Mouse (Mus musculus) forebrain, embryonic 10.5 days (tissue): ENCODE data around the gene Fam189a1. TPM values are rescaled to one million over a fixed set of nuclear protein-coding genes. Genes with fewer than 3 reads are reported as not detected.

Experiments used
- DNase-seq: peaks from one replicate; pipeline ENCODE4 v3.0.0-alpha.2; 2017; ENCODE audit warnings: low spot score; ENCODE audit errors: extremely low spot score
- H3K27ac ChIP-seq: fragments of 300-500 bp; sonication (generic); 2 replicates; pipeline ENCODE4 v1.5.1; 2016; ENCODE audit warnings: mild to moderate bottlenecking
- H3K27me3 ChIP-seq: fragments of 300-500 bp; sonication (generic); 2 replicates; pipeline ENCODE4 v1.6.1; 2016; ENCODE audit warnings: mild to moderate bottlenecking; ENCODE audit not compliant: poor library complexity, severe bottlenecking
- H3K36me3 ChIP-seq: fragments of 300-500 bp; sonication (generic); replicated peaks from 2 replicates; pipeline ENCODE4 v1.6.1; 2016; ENCODE audit warnings: mild to moderate bottlenecking, moderate library complexity
- H3K4me1 ChIP-seq: fragments of 300-500 bp; sonication (generic); 2 replicates; pipeline ENCODE4 v1.6.1; 2016
- H3K4me3 ChIP-seq: fragments of 300-500 bp; sonication (generic); 2 replicates; pipeline ENCODE4 v1.5.1; 2016; ENCODE audit warnings: mild to moderate bottlenecking, moderate library complexity
- H3K9me3 ChIP-seq: fragments of 300-500 bp; sonication (generic); 2 replicates; pipeline ENCODE4 v1.6.1; 2016; ENCODE audit warnings: mild to moderate bottlenecking, moderate library complexity
- WGBS: fragments of 180-500 bp; shearing (Covaris S2); methylation state at CpG from one replicate; pipeline ENCODE4 v1.1.7; 2016; 5-methylcytosine and 5-hydroxymethylcytosine counted together
- polyA plus RNA-seq: library from polyadenylated mRNA; unstranded; fragments of >200 nt; fragmentation: Nextera tagmentation; extraction: Ambion mirVana; gene quantifications from 2 replicates; pipeline ENCODE4 v1.2.1, GENCODE M21; 2016

The Fam189a1 gene
- polyA plus RNA-seq, 1 experiment from 2014 or later: 1.0 TPM

DNA sequence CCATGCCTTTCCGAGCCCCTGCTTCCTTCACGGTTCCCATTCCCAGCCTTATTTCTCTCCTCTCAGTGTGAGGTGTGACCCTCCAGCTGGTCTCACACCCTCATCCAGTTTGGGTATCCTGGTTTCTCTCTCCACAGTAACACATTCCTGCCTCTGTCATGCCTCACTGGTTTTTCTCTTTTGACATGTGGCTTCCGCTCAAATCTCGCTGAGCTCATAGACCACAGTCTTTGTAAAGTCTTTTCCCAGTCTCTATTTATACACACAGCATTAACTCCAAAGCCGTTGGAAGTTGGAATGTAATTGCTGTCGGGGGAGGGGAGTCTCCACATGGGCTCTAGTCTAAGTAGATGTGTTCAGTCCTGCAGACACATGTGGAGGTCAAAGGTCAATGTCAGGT lies 145.2 kb downstream of the Fam189a1 start:
- peak; percentile 20 for DNase-seq
- Histone ChIP-seq H3K27ac (no peak overlapping the region), H3K36me3 (no peaks in the 10 kb centered on the region), H3K27me3 (no peaks in the 10 kb centered on the region), H3K4me1 (peaks cover 13% of the 10 kb centered on the region), H3K9me3 (no peaks in the 10 kb centered on the region), H3K4me3 (no peak overlapping the region)
- WGBS: 46% methylated on average over 6 of the region's 6 CpGs

DNA sequence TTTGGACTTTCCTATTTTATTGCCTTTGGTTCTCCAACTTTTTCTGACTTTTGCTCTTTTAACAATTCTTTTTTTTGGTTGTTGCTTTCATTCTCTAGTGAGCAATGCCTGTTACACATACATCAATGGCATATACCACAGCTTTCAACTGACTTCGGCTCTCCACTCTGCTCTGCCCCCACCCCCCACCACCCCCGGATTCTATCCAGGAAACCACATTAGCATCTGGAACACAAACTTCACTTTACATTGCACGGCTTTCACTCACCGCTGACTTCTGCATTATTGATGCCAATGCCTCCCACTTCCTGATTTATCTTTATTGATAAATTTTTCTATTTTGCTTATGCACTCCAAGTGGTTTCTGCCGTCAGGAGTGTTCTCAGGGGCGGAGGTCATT lies 146.1 kb downstream of the Fam189a1 start:
- Histone ChIP-seq H3K36me3 (no peaks in the 10 kb centered on the region), H3K9me3 (no peaks in the 10 kb centered on the region), H3K4me3 (no peak overlapping the region), H3K27me3 (no peaks in the 10 kb centered on the region), H3K4me1 (peaks cover 13% of the 10 kb centered on the region), H3K27ac (no peak overlapping the region)
- DNase-seq: no peak
- 77% methylated on average over 6 of the region's 6 CpGs for WGBS

- Histone ChIP-seq H3K9me3 (no peaks in the 10 kb centered on the region), H3K36me3 (no peaks in the 10 kb centered on the region), H3K27me3 (no peaks in the 10 kb centered on the region), H3K4me1 (peaks cover 3% of the 10 kb centered on the region), H3K4me3 (no peak overlapping the region), H3K27ac (no peak overlapping the region)
- DNase-seq: no peak
- WGBS: 74% methylated on average over 2 of the region's 2 CpGs
Observed at GRCm38 (mm10) chr7:65005731-65006130, 150.6 kb downstream of the Fam189a1 start.

DNA sequence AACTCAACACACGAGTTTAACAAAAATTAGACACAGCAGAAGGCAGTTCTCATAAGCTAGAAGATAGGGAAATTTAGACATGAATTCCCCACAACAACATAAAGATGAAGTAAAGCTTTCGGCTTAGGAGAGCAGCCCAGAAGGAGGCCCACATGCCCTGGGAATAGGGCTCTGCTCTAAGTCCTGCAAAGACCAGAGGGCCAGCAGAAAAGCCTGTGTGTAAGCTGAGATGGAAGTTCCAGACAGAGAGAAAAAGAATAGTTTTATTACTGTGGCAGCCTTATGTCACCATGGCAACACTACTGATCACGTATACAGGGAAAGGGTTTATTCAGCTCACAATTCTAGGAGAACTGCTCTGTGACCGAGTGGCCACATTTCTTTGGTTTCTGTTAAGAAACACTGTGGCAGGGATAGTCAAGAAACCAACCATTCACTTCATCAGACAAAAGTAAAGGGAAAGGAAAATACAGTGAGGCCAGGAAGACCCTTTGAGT lies 156.6 kb downstream of the Fam189a1 start:
- Histone ChIP-seq H3K4me1 (peaks cover 8% of the 10 kb centered on the region), H3K4me3 (no peak overlapping the region), H3K9me3 (no peaks in the 10 kb centered on the region), H3K27ac (no peak overlapping the region), H3K27me3 (no peaks in the 10 kb centered on the region), H3K36me3 (no peaks in the 10 kb centered on the region)
- 81% methylated on average over 4 of the region's 4 CpGs for WGBS
- DNase-seq: no peak

- no peak overlapping the region for H3K27ac ChIP-seq
- DNase-seq: no peak
- no peaks in the 10 kb centered on the region for H3K9me3 ChIP-seq
- H3K4me3 ChIP-seq: no peak overlapping the region
- no peaks in the 10 kb centered on the region for H3K36me3 ChIP-seq
- H3K27me3 ChIP-seq: no peaks in the 10 kb centered on the region
- peaks cover 8% of the 10 kb centered on the region for H3K4me1 ChIP-seq
- WGBS: 96% methylated on average over 5 of the region's 5 CpGs
Observed at GRCm38 (mm10) chr7:64997743-64998142, 158.6 kb downstream of the Fam189a1 start.

DNA sequence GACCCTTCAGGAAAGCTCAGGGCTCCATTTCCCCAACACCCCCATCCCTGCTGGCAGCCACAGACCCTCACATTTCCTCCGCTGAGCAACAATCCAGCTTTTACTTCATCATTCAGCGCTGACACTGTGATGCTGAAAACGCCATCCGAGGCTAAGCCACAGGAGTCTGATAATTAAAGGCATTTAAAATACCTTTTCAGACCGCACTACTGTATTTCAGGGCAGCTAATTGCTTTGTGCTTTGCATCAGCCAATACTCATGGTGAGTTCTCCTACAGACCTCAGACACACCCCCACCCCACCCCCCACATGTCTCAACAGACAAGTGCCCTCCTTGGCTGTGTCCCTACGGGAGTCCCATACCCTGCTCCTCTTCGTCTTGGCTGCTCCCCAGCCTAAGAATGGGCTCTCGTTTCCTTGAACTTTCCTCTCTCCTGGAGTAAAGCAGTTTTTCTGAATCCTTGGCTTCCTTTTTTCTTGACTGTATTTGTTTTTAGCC lies 160.4 kb downstream of the Fam189a1 start:
- Histone ChIP-seq H3K9me3 (no peaks in the 10 kb centered on the region), H3K27ac (no peak overlapping the region), H3K36me3 (no peaks in the 10 kb centered on the region), H3K4me1 (peaks cover 8% of the 10 kb centered on the region), H3K4me3 (no peak overlapping the region), H3K27me3 (no peaks in the 10 kb centered on the region)
- 52% methylated on average over 8 of the region's 8 CpGs for WGBS
- no peak for DNase-seq

DNA sequence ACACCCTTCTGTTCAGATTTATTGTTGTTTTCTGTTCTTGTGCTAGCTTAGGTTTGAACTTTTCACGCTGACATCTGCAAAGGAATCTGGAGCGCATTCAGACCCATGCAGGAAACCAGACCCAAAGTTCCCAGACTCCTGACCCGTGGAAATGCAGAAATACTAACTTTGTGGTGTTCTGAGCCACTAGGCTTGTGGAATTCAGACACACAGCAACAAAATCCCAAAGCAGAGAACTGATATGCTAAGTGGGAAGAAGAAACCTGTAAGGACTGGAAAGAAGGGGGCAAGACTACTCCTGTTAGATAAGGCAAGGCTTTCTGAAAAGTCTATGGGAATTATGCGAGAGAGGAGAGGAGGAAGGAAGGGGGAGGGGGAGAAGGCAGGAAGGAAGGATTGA lies 167.0 kb downstream of the Fam189a1 start:
- DNase-seq: no peak
- Histone ChIP-seq H3K27me3 (no peaks in the 10 kb centered on the region), H3K4me3 (no peak overlapping the region), H3K4me1 (no peaks in the 10 kb centered on the region), H3K27ac (no peak overlapping the region), H3K9me3 (no peaks in the 10 kb centered on the region), H3K36me3 (no peaks in the 10 kb centered on the region)
- 85% methylated on average over 4 of the region's 4 CpGs for WGBS

GRCm38 (mm10) chr7:64988015-64988414 lies 168.4 kb downstream of the Fam189a1 start:
- 92% methylated on average over 2 of the region's 2 CpGs for WGBS
- Histone ChIP-seq H3K27me3 (no peaks in the 10 kb centered on the region), H3K9me3 (no peaks in the 10 kb centered on the region), H3K4me3 (no peak overlapping the region), H3K36me3 (no peaks in the 10 kb centered on the region), H3K4me1 (no peaks in the 10 kb centered on the region), H3K27ac (no peak overlapping the region)
- no peak for DNase-seq

DNA sequence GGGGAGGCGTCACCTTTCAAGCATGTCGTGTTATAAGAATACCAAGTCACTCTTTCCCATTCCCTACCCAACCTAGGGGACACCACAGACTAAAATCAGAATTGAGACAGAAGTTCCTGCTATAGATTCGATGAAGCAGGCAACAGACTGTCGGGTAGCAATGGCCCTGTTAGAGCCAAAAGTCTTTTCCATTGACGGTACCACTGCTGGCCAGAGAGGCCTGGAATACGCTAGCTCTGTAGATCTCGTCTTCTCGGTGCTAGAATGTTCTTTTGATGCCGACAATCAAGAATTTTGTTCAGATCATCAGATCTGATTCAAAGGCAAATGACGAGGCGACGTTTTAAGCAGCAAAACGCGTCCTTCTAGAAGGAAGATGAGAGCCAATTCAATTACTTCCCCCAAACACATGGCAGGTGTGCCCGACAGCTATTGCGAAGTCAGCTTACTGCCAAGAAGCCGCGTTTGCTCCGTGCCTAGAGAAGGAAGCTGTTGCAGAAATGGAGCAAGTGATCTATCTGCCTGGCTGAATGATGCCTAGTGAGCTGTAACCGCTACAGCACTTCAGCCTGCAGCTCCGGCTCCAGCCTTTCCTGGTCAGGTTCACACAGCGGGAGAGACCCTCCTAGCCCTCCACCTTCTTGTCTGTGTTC lies 171.8 kb downstream of the Fam189a1 start:
- H3K36me3 ChIP-seq: no peaks in the 10 kb centered on the region
- WGBS: 89% methylated on average over 22 of the region's 22 CpGs
- no peak overlapping the region for H3K4me3 ChIP-seq
- H3K27me3 ChIP-seq: no peaks in the 10 kb centered on the region
- H3K27ac ChIP-seq: no peak overlapping the region
- DNase-seq: no peak
- H3K9me3 ChIP-seq: no peaks in the 10 kb centered on the region
- no peaks in the 10 kb centered on the region for H3K4me1 ChIP-seq

DNA sequence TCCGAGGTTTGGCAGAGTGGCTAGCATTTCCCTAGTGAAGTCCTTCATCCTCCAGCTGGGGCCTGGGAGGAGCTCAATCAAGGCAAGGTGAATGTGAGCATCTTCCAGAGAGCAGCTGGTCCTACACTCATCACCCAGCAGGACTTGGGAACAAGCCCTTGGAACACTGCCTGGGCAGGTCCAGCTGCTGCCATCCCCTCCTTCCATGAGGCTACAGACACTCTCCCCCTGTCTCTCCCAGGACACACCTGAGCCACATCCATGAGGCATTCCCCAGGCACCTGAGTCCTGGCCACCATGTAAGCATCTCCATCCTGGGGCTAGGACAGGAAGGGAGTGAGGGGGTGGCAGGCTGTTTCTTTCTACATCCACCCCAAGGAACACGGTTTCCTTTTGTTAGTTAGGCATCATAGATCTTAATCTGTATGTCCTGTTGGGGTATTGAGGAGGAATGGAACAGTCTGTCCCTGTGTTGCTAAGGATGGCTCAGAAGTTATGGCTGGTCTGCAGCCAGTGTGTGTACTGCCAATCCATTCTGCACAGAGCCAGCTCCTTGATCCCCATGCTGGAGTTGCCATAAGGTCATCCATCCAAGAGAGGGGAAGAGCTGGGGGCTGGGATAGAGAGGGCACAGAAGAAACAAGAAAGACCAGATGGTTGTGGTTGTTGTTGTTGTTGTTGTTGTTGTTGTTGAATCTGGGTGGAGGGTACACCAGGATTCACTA lies 174.7 kb downstream of the Fam189a1 start:
- no peak for DNase-seq
- 74% methylated on average over 2 of the region's 2 CpGs for WGBS

DNA sequence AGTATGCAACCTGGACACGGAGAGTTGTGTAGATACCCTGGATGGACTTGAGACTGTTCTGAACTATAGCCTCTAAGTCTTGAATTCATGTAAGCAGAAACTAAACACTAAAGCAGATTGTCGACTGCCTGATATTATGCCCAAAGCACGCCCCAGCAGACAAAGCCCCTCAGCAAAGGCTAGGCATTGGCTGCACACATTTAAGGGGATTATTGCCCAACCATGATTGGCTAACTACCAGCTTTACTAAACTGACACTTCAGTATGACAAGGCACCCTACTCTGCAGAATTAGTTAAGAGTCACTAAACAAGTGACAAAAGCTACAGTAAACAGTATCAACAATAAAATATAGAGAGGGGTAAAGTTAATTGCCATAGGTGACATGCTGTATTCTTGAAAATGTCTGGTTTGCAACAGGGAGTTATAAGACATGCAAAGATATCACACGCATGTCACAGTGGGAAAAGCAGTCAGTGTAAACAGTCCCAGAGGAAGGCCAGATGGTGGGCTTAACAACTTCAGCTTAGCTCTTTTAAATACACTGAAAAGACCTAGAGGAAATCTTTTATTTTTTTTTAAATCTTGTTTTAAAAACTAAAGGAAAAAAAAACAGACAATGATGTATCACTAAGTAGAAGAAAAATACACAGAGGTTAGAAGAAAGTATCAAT lies 182.6 kb downstream of the Fam189a1 start:
- no peaks in the 10 kb centered on the region for H3K9me3 ChIP-seq
- no peaks in the 10 kb centered on the region for H3K4me1 ChIP-seq
- 82% methylated on average over 4 of the region's 4 CpGs for WGBS
- no peaks in the 10 kb centered on the region for H3K27me3 ChIP-seq
- no peak overlapping the region for H3K27ac ChIP-seq
- no peak overlapping the region for H3K4me3 ChIP-seq
- no peak for DNase-seq
- no peaks in the 10 kb centered on the region for H3K36me3 ChIP-seq

More for the DNA sequence above, 174.7 kb downstream of the Fam189a1 start:
- Histone ChIP-seq H3K27ac (no peak overlapping the region), H3K9me3 (no peaks in the 10 kb centered on the region), H3K4me1 (no peaks in the 10 kb centered on the region), H3K36me3 (no peaks in the 10 kb centered on the region), H3K4me3 (no peak overlapping the region), H3K27me3 (no peaks in the 10 kb centered on the region)

DNA sequence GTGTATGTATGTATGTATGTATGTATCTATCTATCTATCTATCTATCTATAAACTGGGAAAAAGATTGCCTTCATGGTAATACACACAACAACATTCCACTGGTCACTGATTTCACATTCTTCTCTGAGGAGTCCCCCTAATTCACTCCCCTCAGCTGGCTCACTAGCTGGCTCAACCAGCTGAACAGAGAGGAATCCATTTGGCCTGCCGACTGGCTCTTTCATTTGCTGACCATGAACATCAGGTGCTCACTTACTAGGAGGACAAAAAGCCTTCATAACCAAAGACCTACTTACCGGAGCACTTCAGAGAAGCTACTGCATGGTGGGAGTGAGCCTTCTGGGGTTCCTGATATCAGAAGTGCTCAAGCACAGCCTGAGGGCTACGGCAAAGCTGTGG lies 194.2 kb downstream of the Fam189a1 start:
- Histone ChIP-seq H3K36me3 (no peaks in the 10 kb centered on the region), H3K4me3 (no peak overlapping the region), H3K27me3 (no peaks in the 10 kb centered on the region), H3K4me1 (peaks cover 7% of the 10 kb centered on the region), H3K9me3 (no peaks in the 10 kb centered on the region), H3K27ac (no peak overlapping the region)
- 95% methylated on average over 3 of the region's 3 CpGs for WGBS
- DNase-seq: no peak

GRCm38 (mm10) chr7:64959087-64959486 lies 197.3 kb downstream of the Fam189a1 start:
- WGBS: 54% methylated on average over 6 of the region's 6 CpGs
- H3K36me3 ChIP-seq: no peaks in the 10 kb centered on the region
- no peak for DNase-seq
- H3K27me3 ChIP-seq: no peaks in the 10 kb centered on the region
- no peaks in the 10 kb centered on the region for H3K9me3 ChIP-seq
- peaks cover 7% of the 10 kb centered on the region for H3K4me1 ChIP-seq
- H3K4me3 ChIP-seq: no peak overlapping the region
- no peak overlapping the region for H3K27ac ChIP-seq
